Comparison of ENCODE assay signal across 20 mouse cellular contexts in the genomic region with DNA sequence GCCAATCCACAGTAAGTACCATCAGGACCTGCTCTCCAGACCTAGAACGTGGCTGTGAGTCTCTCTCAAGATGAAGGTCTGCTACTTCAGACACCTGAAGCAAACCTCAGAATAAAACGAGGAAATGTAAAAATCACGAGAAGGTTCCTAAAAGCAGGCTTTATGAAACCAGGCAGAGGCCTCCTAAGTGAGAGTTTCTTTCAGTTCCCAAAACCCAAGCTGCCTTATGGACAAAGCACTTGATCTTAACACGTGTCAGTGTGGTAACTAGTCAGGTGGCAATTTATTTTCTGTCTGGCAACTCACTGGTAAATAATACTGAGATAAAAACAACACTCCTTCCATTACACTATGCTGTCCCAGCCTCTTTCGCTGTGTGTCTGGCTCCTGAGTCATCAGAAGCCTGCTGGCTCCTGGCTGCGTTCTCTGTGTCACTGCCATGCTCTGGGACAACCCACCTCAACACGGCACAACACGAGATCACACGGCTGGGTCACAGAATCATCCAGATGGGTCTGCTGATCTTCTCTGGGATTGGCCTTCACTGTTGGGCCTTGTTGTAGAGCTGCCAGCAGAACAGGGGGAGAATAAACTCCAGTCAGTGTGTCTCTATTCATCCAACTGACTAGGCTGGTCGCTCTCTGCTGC. TPM values are rescaled to one million over a fixed set of nuclear protein-coding genes. Genes with fewer than 3 reads are reported as not detected.
DNase-seq lines count a peak whose midpoint lies in the region; ATAC-seq lines count a peak whose summit lies in the region.
"Had no signal": no experiment of that assay in that cellular context is flagged by ENCODE, and none has a peak within 500 bp of the region (broad histone marks: within the 10 kb centered on the region; RNA-seq: fewer than 3 reads in every experiment).

No protein-coding gene starts in this region.

- ATAC-seq in forebrain, embryonic 11.5 days (replicated peaks; ENCODE audit: low FRiP score), result no peak
- no peak for ATAC-seq in forebrain, embryonic 16.5 days
- 0 out of 2 replicates have a peak, but pooled peaks have one; percentile 47 for ATAC-seq in monocyte, adult 5-6 weeks (replicated peaks; ENCODE audit: insufficient number of reproducible peaks, low FRiP score, low TSS enrichment, poor library complexity, severe bottlenecking)
- ATAC-seq: intestine, postnatal 0 days had no signal

- H3K4me2 ChIP-seq in forebrain, embryonic 11.5 days (ENCODE audit: low read depth, low read length, severe bottlenecking), result no peak overlapping the region
- no peak overlapping the region for H3K4me2 ChIP-seq in forebrain, embryonic 16.5 days (ENCODE audit: low read length)
- H3K4me2 ChIP-seq: embryonic facial prominence, embryonic 12.5 days; hindbrain, embryonic 15.5 days; limb, embryonic 15.5 days; neural tube, embryonic 12.5 days had no signal

- WGBS in forebrain, embryonic 11.5 days, result 88% methylated on average over 10 of the region's 10 CpGs
- WGBS in forebrain, embryonic 16.5 days, result 89% methylated on average over 10 of the region's 10 CpGs

- no peak overlapping the region for H3K27ac ChIP-seq in forebrain, embryonic 11.5 days (ENCODE audit: low read depth, low read length)
- no peak overlapping the region for H3K27ac ChIP-seq in forebrain, embryonic 16.5 days (ENCODE audit: low read length)
- H3K27ac ChIP-seq: embryonic facial prominence, embryonic 12.5 days; heart, embryonic 10.5 days; hindbrain, embryonic 15.5 days; limb, embryonic 15.5 days; midbrain, embryonic 10.5 days; neural tube, embryonic 12.5 days had no signal

- DNase-seq in forebrain, embryonic 11.5 days (ENCODE audit: low spot score), result peak; percentile 19
- DNase-seq in MN1 (ENCODE audit: low spot score), result peak; percentile 49
- DNase-seq in cerebellum, postnatal 10 days, result peak; percentile 42 to 52
- no peak for DNase-seq in yolk sac, embryonic 10.5 days (ENCODE audit: low spot score)
- DNase-seq in thymus, adult 18-20 months, result no peak
- DNase-seq: gastrocnemius, postnatal 25 days; heart, postnatal 10 days; kidney, postnatal 10 days; lung, postnatal 10 days; right cerebral cortex, postnatal 14 days had no signal

- H3K4me3 ChIP-seq in forebrain, embryonic 11.5 days (ENCODE audit: low read depth, low read length), result no peak overlapping the region
- H3K4me3 ChIP-seq in forebrain, embryonic 16.5 days (replicated peaks; ENCODE audit: low read length), result no peak overlapping the region
- H3K4me3 ChIP-seq: embryonic facial prominence, embryonic 12.5 days; heart, embryonic 10.5 days; hindbrain, embryonic 15.5 days; limb, embryonic 15.5 days; midbrain, embryonic 10.5 days; neural tube, embryonic 12.5 days had no signal

- no peak overlapping the region for H3K9ac ChIP-seq in forebrain, embryonic 11.5 days (ENCODE audit: low read length)
- H3K9ac ChIP-seq in forebrain, embryonic 16.5 days (replicated peaks; ENCODE audit: low read depth, low read length), result no peak overlapping the region
- H3K9ac ChIP-seq: embryonic facial prominence, embryonic 12.5 days; hindbrain, embryonic 15.5 days; limb, embryonic 15.5 days; neural tube, embryonic 12.5 days had no signal

- no peaks in the 10 kb centered on the region for H3K4me1 ChIP-seq in forebrain, embryonic 11.5 days (replicated peaks; ENCODE audit: control insufficient read depth, insufficient read depth, low read length)
- no peaks in the 10 kb centered on the region for H3K4me1 ChIP-seq in forebrain, embryonic 16.5 days (replicated peaks; ENCODE audit: control insufficient read depth, insufficient read depth, low read length)
- H3K4me1 ChIP-seq: embryonic facial prominence, embryonic 12.5 days; hindbrain, embryonic 15.5 days; limb, embryonic 15.5 days; midbrain, embryonic 10.5 days; neural tube, embryonic 12.5 days had no signal

- H3K9me3 ChIP-seq in forebrain, embryonic 11.5 days (ENCODE audit: control insufficient read depth, low read length), result no peaks in the 10 kb centered on the region
- H3K9me3 ChIP-seq in forebrain, embryonic 16.5 days (ENCODE audit: control insufficient read depth, low read length), result no peaks in the 10 kb centered on the region
- H3K9me3 ChIP-seq: embryonic facial prominence, embryonic 12.5 days; heart, embryonic 10.5 days; hindbrain, embryonic 15.5 days; limb, embryonic 15.5 days; midbrain, embryonic 10.5 days; neural tube, embryonic 12.5 days had no signal

- no peaks in the 10 kb centered on the region for H3K27me3 ChIP-seq in forebrain, embryonic 11.5 days (ENCODE audit: control insufficient read depth, insufficient read depth, low read length)
- H3K27me3 ChIP-seq in forebrain, embryonic 16.5 days (replicated peaks; ENCODE audit: control insufficient read depth, insufficient read depth, low read length), result no peaks in the 10 kb centered on the region
- H3K27me3 ChIP-seq: embryonic facial prominence, embryonic 12.5 days; hindbrain, embryonic 15.5 days; limb, embryonic 15.5 days; neural tube, embryonic 12.5 days had no signal

- H3K36me3 ChIP-seq in forebrain, embryonic 11.5 days (ENCODE audit: control insufficient read depth, insufficient read depth, low read length), result no peaks in the 10 kb centered on the region
- H3K36me3 ChIP-seq in forebrain, embryonic 16.5 days (ENCODE audit: control insufficient read depth, insufficient read depth), result no peaks in the 10 kb centered on the region
- H3K36me3 ChIP-seq: embryonic facial prominence, embryonic 12.5 days; heart, embryonic 10.5 days; hindbrain, embryonic 15.5 days; limb, embryonic 15.5 days; midbrain, embryonic 10.5 days; neural tube, embryonic 12.5 days had no signal

RNA-seq across cellular contexts. Expression of a gene that starts 51.0 kb away (rescaled TPM):
- polyA plus RNA-seq in forebrain, embryonic 11.5 days (2014; fragmentation: Nextera tagmentation; extraction: Ambion mirVana), result 0.21 TPM in 1 of 2 replicates, not detected in the other
- 2.1 and 3.0 TPM in 2 replicates for polyA plus RNA-seq in forebrain, embryonic 16.5 days (2015; fragmentation: Nextera tagmentation; extraction: Ambion mirVana)
- not detected in 3 replicates for total RNA-seq in monocyte, adult 5-6 weeks (2017)
- polyA plus RNA-seq: C2C12 had no signal

RNA-seq across cellular contexts. Expression of a gene that starts 51.1 kb away (rescaled TPM):
- polyA plus RNA-seq in forebrain, embryonic 11.5 days (2014; fragmentation: Nextera tagmentation; extraction: Ambion mirVana), result 1.2 and 1.3 TPM in 2 replicates
- 0.98 and 1.6 TPM in 2 replicates for polyA plus RNA-seq in forebrain, embryonic 16.5 days (2015; fragmentation: Nextera tagmentation; extraction: Ambion mirVana)
- total RNA-seq in monocyte, adult 5-6 weeks (2017), result 1.4 to 4.7 TPM in 2 of 3 replicates, not detected in the other

Comparison
In these comparisons a context has a peak if more than half of its experiments do, and no peak if none do; other contexts are left out.
1. DNase-seq: peak in forebrain, embryonic 11.5 days (single experiment), MN1 (single experiment) and cerebellum, postnatal 10 days (2 of 2); none in yolk sac, embryonic 10.5 days (single experiment) and thymus, adult 18-20 months (0 of 2).